Mouse (Mus musculus) ES-E14 (cell line): ENCODE results near the gene Grap.

Experiments used
- HCFC1 ChIP-seq: IDR thresholded peaks from 2 replicates; pipeline ENCODE4 v1.6.1; 2012; ENCODE audit warnings: low read length, inconsistent platforms, borderline replicate concordance; ENCODE audit not compliant: insufficient read depth
- MAFK ChIP-seq: IDR thresholded peaks from 2 replicates; pipeline ENCODE4 v1.6.1; 2014; ENCODE audit warnings: mild to moderate bottlenecking, low read depth, low read length, inconsistent platforms; ENCODE audit not compliant: insufficient read depth

DNA sequence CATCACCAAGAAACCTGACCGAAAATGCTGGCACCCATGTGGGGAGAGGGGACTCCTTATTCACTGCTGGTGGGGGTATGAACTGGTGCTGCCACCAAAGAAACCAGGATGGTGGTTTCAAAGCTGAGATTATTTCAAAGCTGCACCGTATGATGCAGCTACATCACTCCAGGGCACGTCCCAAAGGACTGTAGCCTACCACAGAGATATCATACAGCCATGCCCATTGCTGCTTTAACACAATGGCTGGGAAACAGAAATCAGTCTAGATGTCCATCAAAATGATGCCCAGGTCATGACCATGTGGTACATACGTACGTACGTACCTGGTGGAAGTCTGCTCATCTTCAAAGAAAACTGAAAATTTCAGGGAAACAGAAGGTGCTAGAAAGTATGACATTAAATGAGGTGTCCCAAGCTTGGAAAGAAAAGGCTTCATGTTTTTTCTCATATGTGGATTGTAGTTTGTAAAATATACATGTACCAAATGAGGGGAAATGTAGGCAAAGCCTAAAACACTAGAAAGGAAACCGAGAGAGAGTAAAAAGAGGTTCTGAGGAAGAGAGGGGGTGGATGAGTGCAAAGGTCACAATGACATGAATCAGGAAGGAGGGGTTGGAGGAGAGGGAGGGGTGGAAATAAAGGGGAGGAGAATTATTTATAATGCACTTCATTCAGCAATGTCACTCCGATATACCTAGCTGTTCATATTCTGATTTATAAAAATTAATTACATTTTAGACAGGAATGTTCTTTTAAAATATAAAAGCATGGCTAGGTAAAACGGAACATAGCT, 2.4 kb upstream of the Grap start:
- TF ChIP-seq MAFK (no peak), HCFC1 (no peak)
